ENCODE assay signal across 8 mouse cellular contexts in genomic region chr2:136891068-136891950, GRCm38 (mm10). TPM values are rescaled to one million over a fixed set of nuclear protein-coding genes. Genes with fewer than 3 reads are reported as not detected.
DNase-seq lines count a peak whose midpoint lies in the region; ATAC-seq lines count a peak whose summit lies in the region.

Gene Slx4ip, plus strand, starts transcription at chr2:136891218.
Gene AL731706.1, minus strand, starts transcription at chr2:136891389.
Gene Mkks, minus strand, starts transcription at chr2:136891389.

- no peaks in the 10 kb centered on the region; the same call in 1 of the 2 replicates for H3K36me3 ChIP-seq in heart, embryonic 13.5 days
- H3K36me3 ChIP-seq in liver, embryonic 12.5 days = no peaks in the 10 kb centered on the region
- no peaks in the 10 kb centered on the region for H3K36me3 ChIP-seq in stomach, embryonic 15.5 days

- H3K4me3 ChIP-seq in brown adipose tissue, adult 24 weeks (ENCODE audit: insufficient read depth, low read depth, low read length) = peak within 1 kb of the TSS; percentile 89
- H3K4me3 ChIP-seq in heart, embryonic 13.5 days = peak within 1 kb of the TSS; percentile 88
- H3K4me3 ChIP-seq in liver, embryonic 12.5 days = peak within 1 kb of the TSS; percentile 78
- peak within 1 kb of the TSS; percentile 86 for H3K4me3 ChIP-seq in stomach, embryonic 15.5 days (replicated peaks)

- H3K27me3 ChIP-seq in heart, embryonic 13.5 days (replicated peaks) = no peaks in the 10 kb centered on the region
- no peaks in the 10 kb centered on the region for H3K27me3 ChIP-seq in liver, embryonic 12.5 days (replicated peaks)
- no peaks in the 10 kb centered on the region for H3K27me3 ChIP-seq in stomach, embryonic 15.5 days (replicated peaks)

- peak within 1 kb of the TSS; percentile 90 for H3K9ac ChIP-seq in heart, embryonic 13.5 days
- peak within 1 kb of the TSS; percentile 79 for H3K9ac ChIP-seq in liver, embryonic 12.5 days
- peak within 1 kb of the TSS; percentile 67 for H3K9ac ChIP-seq in stomach, embryonic 15.5 days

- DNase-seq in CD4-positive, CD25-positive, alpha-beta regulatory T cell, adult 2 months (ENCODE audit: low read depth, low spot score) = peak; percentile 100
- peak; percentile 99 for DNase-seq in fat pad, adult 2 months (ENCODE audit: extremely low read depth, low read depth, low spot score)
- peak; percentile 99 for DNase-seq in kidney, postnatal 10 days
- DNase-seq in natural killer cell, adult 2 months (ENCODE audit: low spot score in 2 of 2) = peak; percentile 100

- H3K4me1 ChIP-seq in brown adipose tissue, adult 24 weeks (ENCODE audit: control insufficient read depth, insufficient read depth, insufficient read length, low read length) = no peaks in the 10 kb centered on the region
- H3K4me1 ChIP-seq in heart, embryonic 13.5 days = peaks cover 30% of the 10 kb centered on the region
- peaks cover 34% of the 10 kb centered on the region for H3K4me1 ChIP-seq in liver, embryonic 12.5 days
- H3K4me1 ChIP-seq in stomach, embryonic 15.5 days = no peaks in the 10 kb centered on the region; the same call in 1 of the 2 replicates

- H3K9me3 ChIP-seq in heart, embryonic 13.5 days = no peaks in the 10 kb centered on the region
- H3K9me3 ChIP-seq in liver, embryonic 12.5 days (replicated peaks) = no peaks in the 10 kb centered on the region
- H3K9me3 ChIP-seq in stomach, embryonic 15.5 days = no peaks in the 10 kb centered on the region

- H3K4me2 ChIP-seq in heart, embryonic 13.5 days = peak within 1 kb of the TSS; percentile 68
- peak within 1 kb of the TSS; percentile 67 for H3K4me2 ChIP-seq in liver, embryonic 12.5 days
- peak within 1 kb of the TSS; percentile 54 for H3K4me2 ChIP-seq in stomach, embryonic 15.5 days

- peak; percentile 95 for ATAC-seq in heart, embryonic 13.5 days (ENCODE audit: extremely low read depth, insufficient number of reproducible peaks, low FRiP score, low TSS enrichment)
- peak; percentile 93 for ATAC-seq in liver, embryonic 12.5 days
- peak; percentile 97 for ATAC-seq in stomach, embryonic 15.5 days (ENCODE audit: insufficient read depth, low FRiP score, low read depth)

- WGBS in heart, embryonic 13.5 days = under 1% methylated on average over 49 of the region's 49 CpGs
- whole genome bisulfite sequencing in liver, embryonic 12.5 days (ENCODE audit: insufficient replicate concordance) = under 1% methylated on average over 49 of the region's 49 CpGs
- under 1% methylated on average over 49 of the region's 49 CpGs for WGBS in stomach, embryonic 15.5 days

- H3K27ac ChIP-seq in brown adipose tissue, adult 24 weeks (replicated peaks; ENCODE audit: low read depth, low read length) = peak within 1 kb of the TSS; percentile 99
- peak within 1 kb of the TSS; percentile 96 for H3K27ac ChIP-seq in heart, embryonic 13.5 days (replicated peaks)
- peak within 1 kb of the TSS; percentile 90 for H3K27ac ChIP-seq in liver, embryonic 12.5 days
- peak within 1 kb of the TSS; percentile 95 for H3K27ac ChIP-seq in stomach, embryonic 15.5 days

RNA-seq across cellular contexts. Expression of gene Slx4ip, which starts in this region (rescaled TPM):
- 2.1 and 3.3 TPM in 2 replicates for polyA plus RNA-seq in brown adipose tissue, adult 24 weeks (2012; ENCODE audit: insufficient read depth, insufficient read length, missing spikeins)
- 4.2 and 4.5 TPM in 2 replicates for polyA plus RNA-seq in heart, embryonic 13.5 days (2015; fragmentation: Nextera tagmentation; extraction: Ambion mirVana)
- 3.3 and 3.5 TPM in 2 replicates for polyA plus RNA-seq in liver, embryonic 12.5 days (2016; fragmentation: Nextera tagmentation; extraction: Ambion mirVana)
- 5.6 and 6.6 TPM in 2 replicates for polyA plus RNA-seq in stomach, embryonic 15.5 days (2015; fragmentation: Nextera tagmentation; extraction: Ambion mirVana)

RNA-seq across cellular contexts. Expression of gene AL731706.1, which starts in this region (rescaled TPM):
- polyA plus RNA-seq in brown adipose tissue, adult 24 weeks (2012; ENCODE audit: insufficient read depth, insufficient read length, missing spikeins) = 47.9 and 72.0 TPM in 2 replicates
- 34.1 and 43.3 TPM in 2 replicates for polyA plus RNA-seq in heart, embryonic 13.5 days (2015; fragmentation: Nextera tagmentation; extraction: Ambion mirVana)
- polyA plus RNA-seq in liver, embryonic 12.5 days (2016; fragmentation: Nextera tagmentation; extraction: Ambion mirVana) = 14.0 and 17.1 TPM in 2 replicates
- polyA plus RNA-seq in stomach, embryonic 15.5 days (2015; fragmentation: Nextera tagmentation; extraction: Ambion mirVana) = 32.9 and 33.7 TPM in 2 replicates

RNA-seq across cellular contexts. Expression of gene Mkks, which starts in this region (rescaled TPM):
- 68.1 and 79.3 TPM in 2 replicates for polyA plus RNA-seq in brown adipose tissue, adult 24 weeks (2012; ENCODE audit: insufficient read depth, insufficient read length, missing spikeins)
- polyA plus RNA-seq in heart, embryonic 13.5 days (2015; fragmentation: Nextera tagmentation; extraction: Ambion mirVana) = 17.9 and 19.5 TPM in 2 replicates
- 6.9 and 7.1 TPM in 2 replicates for polyA plus RNA-seq in liver, embryonic 12.5 days (2016; fragmentation: Nextera tagmentation; extraction: Ambion mirVana)
- 13.1 and 13.3 TPM in 2 replicates for polyA plus RNA-seq in stomach, embryonic 15.5 days (2015; fragmentation: Nextera tagmentation; extraction: Ambion mirVana)

Comparison
In these comparisons a context has a peak if more than half of its experiments do, and no peak if none do; other contexts are left out.
1. Peak in every context shown above with its lines: DNase-seq, ATAC-seq, H3K4me3 ChIP-seq and H3K27ac ChIP-seq.